10 mouse cellular contexts compared by ENCODE assay signal in genomic region chr13:5302141-5302540, GRCm38 (mm10).
DNase-seq lines count a peak whose midpoint lies in the region; ATAC-seq lines count a peak whose summit lies in the region.
"Had no signal": no experiment of that assay in that cellular context is flagged by ENCODE, and none has a peak within 500 bp of the region (broad histone marks: within the 10 kb centered on the region; RNA-seq: fewer than 3 reads in every experiment).

No protein-coding gene starts in this region.

- DNase-seq in hindbrain, embryonic 10.5 days (ENCODE audit: low spot score): peak; percentile 7
- DNase-seq in hindbrain, embryonic 14.5 days (ENCODE audit: low spot score): no peak
- no peak for DNase-seq in midbrain, embryonic 14.5 days
- DNase-seq in embryo, embryonic 10.5 days (ENCODE audit: low spot score): peak; percentile 22
- DNase-seq in heart, postnatal 4 days: peak; percentile 20
- no peak for DNase-seq in thymus, postnatal 14 days
- DNase-seq in spleen, adult 18-20 months: no peak
- DNase-seq: cerebellum, adult 9-10 months; lung, postnatal 14 days had no signal

- H3K9me3 ChIP-seq in hindbrain, embryonic 10.5 days: no peaks in the 10 kb centered on the region
- H3K9me3 ChIP-seq in hindbrain, embryonic 14.5 days (ENCODE audit: control insufficient read depth, low read length): no peaks in the 10 kb centered on the region
- no peaks in the 10 kb centered on the region for H3K9me3 ChIP-seq in midbrain, embryonic 14.5 days (ENCODE audit: control insufficient read depth, low read length)
- H3K9me3 ChIP-seq in midbrain, embryonic 15.5 days: no peaks in the 10 kb centered on the region

- H3K4me1 ChIP-seq in hindbrain, embryonic 10.5 days (replicated peaks): peaks cover 7% of the 10 kb centered on the region; the same call in 1 of the 2 replicates
- H3K4me1 ChIP-seq in hindbrain, embryonic 14.5 days (replicated peaks; ENCODE audit: control insufficient read depth, insufficient read depth, low read length): no peaks in the 10 kb centered on the region
- H3K4me1 ChIP-seq in midbrain, embryonic 14.5 days (ENCODE audit: control insufficient read depth, insufficient read depth, low read length): no peaks in the 10 kb centered on the region
- no peaks in the 10 kb centered on the region for H3K4me1 ChIP-seq in midbrain, embryonic 15.5 days

- no peak overlapping the region for H3K27ac ChIP-seq in hindbrain, embryonic 10.5 days
- no peak overlapping the region for H3K27ac ChIP-seq in hindbrain, embryonic 14.5 days
- no peak overlapping the region for H3K27ac ChIP-seq in midbrain, embryonic 14.5 days (replicated peaks; ENCODE audit: low read depth, low read length)
- no peak overlapping the region for H3K27ac ChIP-seq in midbrain, embryonic 15.5 days

- H3K4me3 ChIP-seq in hindbrain, embryonic 10.5 days: no peak overlapping the region
- H3K4me3 ChIP-seq in hindbrain, embryonic 14.5 days (replicated peaks; ENCODE audit: low read length): no peak overlapping the region
- H3K4me3 ChIP-seq in midbrain, embryonic 14.5 days (replicated peaks; ENCODE audit: low read depth, low read length): no peak overlapping the region
- H3K4me3 ChIP-seq in midbrain, embryonic 15.5 days: no peak overlapping the region

- no peaks in the 10 kb centered on the region for H3K27me3 ChIP-seq in hindbrain, embryonic 10.5 days (ENCODE audit: insufficient read depth, poor library complexity, severe bottlenecking)
- no peaks in the 10 kb centered on the region for H3K27me3 ChIP-seq in hindbrain, embryonic 14.5 days (ENCODE audit: control insufficient read depth, insufficient read depth, low read length)
- no peaks in the 10 kb centered on the region for H3K27me3 ChIP-seq in midbrain, embryonic 14.5 days (ENCODE audit: control insufficient read depth, insufficient read depth, low read length)
- H3K27me3 ChIP-seq in midbrain, embryonic 15.5 days (replicated peaks): no peaks in the 10 kb centered on the region

- H3K4me2 ChIP-seq in hindbrain, embryonic 14.5 days (replicated peaks): no peak overlapping the region
- H3K4me2 ChIP-seq in midbrain, embryonic 14.5 days (ENCODE audit: low read length): no peak overlapping the region
- no peak overlapping the region for H3K4me2 ChIP-seq in midbrain, embryonic 15.5 days

- H3K9ac ChIP-seq in hindbrain, embryonic 14.5 days: no peak overlapping the region
- no peak overlapping the region for H3K9ac ChIP-seq in midbrain, embryonic 14.5 days (replicated peaks; ENCODE audit: low read length)
- H3K9ac ChIP-seq in midbrain, embryonic 15.5 days: no peak overlapping the region

- WGBS in hindbrain, embryonic 10.5 days: 6% methylated on average over 1 of the region's 1 CpGs
- 0% methylated on average over 1 of the region's 1 CpGs for WGBS in hindbrain, embryonic 14.5 days
- WGBS in midbrain, embryonic 14.5 days: 0% methylated on average over 1 of the region's 1 CpGs
- 3% methylated on average over 1 of the region's 1 CpGs for whole genome bisulfite sequencing in midbrain, embryonic 15.5 days

- H3K36me3 ChIP-seq in hindbrain, embryonic 10.5 days: no peaks in the 10 kb centered on the region
- H3K36me3 ChIP-seq in hindbrain, embryonic 14.5 days (replicated peaks; ENCODE audit: control insufficient read depth, insufficient read depth): no peaks in the 10 kb centered on the region
- H3K36me3 ChIP-seq in midbrain, embryonic 14.5 days (ENCODE audit: control insufficient read depth, insufficient read depth, low read length): no peaks in the 10 kb centered on the region
- no peaks in the 10 kb centered on the region for H3K36me3 ChIP-seq in midbrain, embryonic 15.5 days (replicated peaks)

- no peak for ATAC-seq in hindbrain, embryonic 14.5 days (ENCODE audit: low FRiP score)
- peak; percentile 34; the same call in 1 of the 2 replicates for ATAC-seq in midbrain, embryonic 14.5 days (ENCODE audit: low FRiP score, low TSS enrichment)
- no peak for ATAC-seq in midbrain, embryonic 15.5 days (replicated peaks)

Comparison
In these comparisons a context has a peak if more than half of its experiments do, and no peak if none do; other contexts are left out.
1. DNase-seq: peak in hindbrain, embryonic 10.5 days (single experiment), embryo, embryonic 10.5 days (single experiment) and heart, postnatal 4 days (single experiment); none in hindbrain, embryonic 14.5 days (single experiment), midbrain, embryonic 14.5 days (single experiment), thymus, postnatal 14 days (single experiment) and spleen, adult 18-20 months (0 of 2).